Mouse (Mus musculus) heart, adult 2 months (tissue): ENCODE results near the gene Slc12a6. TPM values are rescaled to one million over a fixed set of nuclear protein-coding genes. Genes with fewer than 3 reads are reported as not detected.

Experiments
- DNase-seq, 2 experiments: peaks; one replicate each; pipeline ENCODE4 v3.0.0; 2021
- H3K27ac ChIP-seq: fragments of 200-600 bp; 2 replicates; pipeline ENCODE4 v1.8.1; 2022
- H3K27me3 ChIP-seq: fragments of 200-500 bp; 2 replicates; pipeline ENCODE4 v1.6.1; 2012; ENCODE audit warnings: mild to moderate bottlenecking, low read length, inconsistent platforms, mixed read lengths; ENCODE audit not compliant: control insufficient read depth, insufficient read depth
- H3K36me3 ChIP-seq: fragments of 200-500 bp; 2 replicates; pipeline ENCODE4 v1.6.1; 2012; ENCODE audit warnings: low read length, inconsistent platforms; ENCODE audit not compliant: control insufficient read depth, insufficient read depth
- H3K4me1 ChIP-seq: fragments of 200-500 bp; 2 replicates; pipeline ENCODE4 v1.6.1; 2011; ENCODE audit warnings: low read length; ENCODE audit not compliant: control insufficient read depth, insufficient read depth
- H3K4me3 ChIP-seq: fragments of 200-600 bp; 2 replicates; pipeline ENCODE4 v1.8.1; 2022
- H3K79me2 ChIP-seq: fragments of 200-500 bp; replicated peaks from 2 replicates; pipeline ENCODE4 v1.6.1; 2012; ENCODE audit warnings: mild to moderate bottlenecking, inconsistent platforms, low read length, moderate library complexity, mixed read lengths; ENCODE audit not compliant: control insufficient read depth, insufficient read depth
- H3K9ac ChIP-seq: fragments of 200-500 bp; 2 replicates; pipeline ENCODE4 v1.6.1; 2012; ENCODE audit warnings: low read depth, mild to moderate bottlenecking, control low read depth, inconsistent platforms, low read length, mixed read lengths
- CTCF ChIP-seq: fragments of 200-600 bp; IDR thresholded peaks from 2 replicates; pipeline ENCODE4 v1.8.1; 2022; ENCODE audit warnings: antibody characterized with exemption, mild to moderate bottlenecking, moderate library complexity
- EP300 ChIP-seq: fragments of 200-500 bp; IDR thresholded peaks from 2 replicates; pipeline ENCODE4 v1.6.1; 2011; ENCODE audit warnings: low read depth, low read length, control low read depth; ENCODE audit not compliant: insufficient read depth
- POLR2A ChIP-seq: fragments of 200-500 bp; IDR thresholded peaks from 2 replicates; pipeline ENCODE4 v1.6.1; 2011; ENCODE audit warnings: mild to moderate bottlenecking, low read depth, low read length, control low read depth; ENCODE audit not compliant: insufficient read depth
- WGBS: fragments of 180-500 bp; shearing (Covaris S2); methylation state at CpG from one replicate; pipeline ENCODE4 v1.1.7; 2018; 5-methylcytosine and 5-hydroxymethylcytosine counted together
- intact Hi-C: fragments of 180-260 bp; cut with DNase I; formaldehyde crosslinking; loops from one replicate; pipeline ENCODE4 v1.15.1; 2025
- polyA plus RNA-seq: library from polyadenylated mRNA; depleted of rRNA; stranded (reverse); fragments of >200 nt; gene quantifications from 2 replicates; pipeline ENCODE4 v1.2.3, GENCODE M21; 2012; rRNA removed
- total RNA-seq, 2 experiments: library from RNA; stranded (reverse); gene quantifications; 2 replicates each; pipeline ENCODE4 v1.2.3; 2021

Slc12a6 gene
- total and polyA plus RNA-seq, 3 experiments, result 23.2 to 32.9 (median 31.1) TPM

GRCm38 (mm10) chr2:112392689-112393088, 127.1 kb downstream of the Slc12a6 start:
- no peak overlapping the region for H3K9ac ChIP-seq
- H3K4me1 ChIP-seq, result peaks cover 1% of the 10 kb centered on the region
- TF ChIP-seq CTCF, result no peak
- no peak for TF ChIP-seq EP300
- no peak for TF ChIP-seq POLR2A
- peaks cover 4% of the 10 kb centered on the region for H3K36me3 ChIP-seq
- H3K79me2 ChIP-seq, result peaks cover 4% of the 10 kb centered on the region
- WGBS, result 54% methylated on average over 1 of the region's 1 CpGs
- H3K27me3 ChIP-seq, result no peaks in the 10 kb centered on the region
- DNase-seq, result no peak
- H3K4me3 ChIP-seq, result no peak overlapping the region
- H3K27ac ChIP-seq, result no peak overlapping the region
- intact Hi-C loops, result no loop called here

GRCm38 (mm10) chr2:112393958-112394357, 128.3 kb downstream of the Slc12a6 start:
- Histone ChIP-seq H3K4me1 (peaks cover 1% of the 10 kb centered on the region), H3K4me3 (no peak overlapping the region), H3K9ac (no peak overlapping the region), H3K27ac (no peak overlapping the region), H3K36me3 (peaks cover 4% of the 10 kb centered on the region), H3K79me2 (peaks cover 3% of the 10 kb centered on the region), H3K27me3 (no peaks in the 10 kb centered on the region)
- no peak for TF ChIP-seq POLR2A
- TF ChIP-seq CTCF, result no peak
- no peak for TF ChIP-seq EP300
- intact Hi-C loops, result no loop called here
- DNase-seq, result no peak

- TF ChIP-seq CTCF (no peak), POLR2A (no peak), EP300 (no peak)
- Histone ChIP-seq H3K9ac (no peak overlapping the region), H3K79me2 (peaks cover 1% of the 10 kb centered on the region; the same call in 1 of the 2 replicates), H3K27me3 (no peaks in the 10 kb centered on the region), H3K4me1 (peaks cover 1% of the 10 kb centered on the region), H3K27ac (no peak overlapping the region), H3K36me3 (peaks cover 4% of the 10 kb centered on the region), H3K4me3 (no peak overlapping the region)
- intact Hi-C loops, result no loop called here
- no peak for DNase-seq
- 23% methylated on average over 1 of the region's 1 CpGs for WGBS
Observed at GRCm38 (mm10) chr2:112396649-112397048, 131.0 kb downstream of the Slc12a6 start.

- H3K36me3 ChIP-seq, result no peaks in the 10 kb centered on the region; the same call in none of the 2 replicates
- no peak for DNase-seq
- H3K27ac ChIP-seq, result no peak overlapping the region
- intact Hi-C loops, result no loop called here
- no peaks in the 10 kb centered on the region for H3K4me1 ChIP-seq
- no peaks in the 10 kb centered on the region for H3K27me3 ChIP-seq
- TF ChIP-seq EP300 (no peak), CTCF (no peak), POLR2A (no peak)
- H3K9ac ChIP-seq, result no peak overlapping the region
- no peak overlapping the region for H3K4me3 ChIP-seq
- 79% methylated on average over 3 of the region's 3 CpGs for WGBS
- H3K79me2 ChIP-seq, result no peaks in the 10 kb centered on the region
Observed at GRCm38 (mm10) chr2:112407030-112407429, 141.4 kb downstream of the Slc12a6 start.

Other genes with a start within 250 kb of the Slc12a6 start
- not detected for gene Olfr1311, start 241.4 kb upstream of the Slc12a6 start, total RNA-seq
- gene Olfr1311, start 241.4 kb upstream of the Slc12a6 start, polyA plus RNA-seq, result not detected in 2 replicates
- not detected for gene Olfr1312, start 215.6 kb upstream of the Slc12a6 start, total RNA-seq
- gene Olfr1312, start 215.6 kb upstream of the Slc12a6 start, polyA plus RNA-seq, result not detected in 2 replicates
- not detected for gene Olfr1313, start 188.0 kb upstream of the Slc12a6 start, total RNA-seq
- gene Olfr1313, start 188.0 kb upstream of the Slc12a6 start, polyA plus RNA-seq, result not detected in 2 replicates
- gene Olfr1314, start 169.0 kb upstream of the Slc12a6 start, total RNA-seq, result not detected
- gene Olfr1314, start 169.0 kb upstream of the Slc12a6 start, polyA plus RNA-seq, result not detected in 2 replicates
- gene Olfr1315-ps1, start 150.4 kb upstream of the Slc12a6 start, total RNA-seq, result not detected
- gene Olfr1315-ps1, start 150.4 kb upstream of the Slc12a6 start, polyA plus RNA-seq, result not detected in 2 replicates
- gene Olfr1316, start 130.8 kb upstream of the Slc12a6 start, total RNA-seq, result not detected
- not detected in 2 replicates for gene Olfr1316, start 130.8 kb upstream of the Slc12a6 start, polyA plus RNA-seq
- gene Olfr1317, start 125.5 kb upstream of the Slc12a6 start, total RNA-seq, result not detected
- gene Olfr1317, start 125.5 kb upstream of the Slc12a6 start, polyA plus RNA-seq, result not detected in 2 replicates
- not detected for gene Olfr1318, start 111.6 kb upstream of the Slc12a6 start, total RNA-seq
- not detected in 2 replicates for gene Olfr1318, start 111.6 kb upstream of the Slc12a6 start, polyA plus RNA-seq
- gene Lpcat4, start 26.4 kb upstream of the Slc12a6 start, total RNA-seq, result 1 to 10 TPM; 2.3 TPM
- gene Lpcat4, start 26.4 kb upstream of the Slc12a6 start, polyA plus RNA-seq, result 6.3 and 11.4 TPM in 2 replicates
- gene Nutm1, start 6.5 kb upstream of the Slc12a6 start, total RNA-seq, result not detected
- not detected in 2 replicates for gene Nutm1, start 6.5 kb upstream of the Slc12a6 start, polyA plus RNA-seq
- 10 to 100 TPM; 61.8 to 65.4 TPM for gene Nop10, start 3.9 kb upstream of the Slc12a6 start, total RNA-seq
- gene Nop10, start 3.9 kb upstream of the Slc12a6 start, polyA plus RNA-seq, result 89.0 and 113 TPM in 2 replicates
- gene Gm21985, start 489 bp downstream of the Slc12a6 start, total RNA-seq, result 1 to 10 TPM in 1 of 2 experiments, under 1 TPM in 1; 0.42 to 1.1 TPM
- gene Gm21985, start 489 bp downstream of the Slc12a6 start, polyA plus RNA-seq, result not detected in 2 replicates
- 10 to 100 TPM; 63.6 to 68.4 TPM for gene Emc4, start 102.2 kb downstream of the Slc12a6 start, total RNA-seq
- gene Emc4, start 102.2 kb downstream of the Slc12a6 start, polyA plus RNA-seq, result 82.1 and 135 TPM in 2 replicates
- gene Katnbl1, start 113.4 kb downstream of the Slc12a6 start, total RNA-seq, result 1 to 10 TPM; 3.9 to 4.4 TPM
- gene Katnbl1, start 113.4 kb downstream of the Slc12a6 start, polyA plus RNA-seq, result 1.2 and 2.7 TPM in 2 replicates
- gene Emc7, start 189.2 kb downstream of the Slc12a6 start, total RNA-seq, result 10 to 100 TPM; 14.3 to 17.7 TPM
- 6.6 and 11.7 TPM in 2 replicates for gene Emc7, start 189.2 kb downstream of the Slc12a6 start, polyA plus RNA-seq
- gene Chrm5, start 214.9 kb downstream of the Slc12a6 start, total RNA-seq, result not detected
- gene Chrm5, start 214.9 kb downstream of the Slc12a6 start, polyA plus RNA-seq, result not detected in 2 replicates
- gene Aven, start 227.1 kb downstream of the Slc12a6 start, total RNA-seq, result 10 to 100 TPM; 16.9 to 18.4 TPM
- gene Aven, start 227.1 kb downstream of the Slc12a6 start, polyA plus RNA-seq, result 5.8 and 10.5 TPM in 2 replicates